Mouse (Mus musculus) gastrocnemius, adult 18-20 months (tissue): ENCODE measurements around the gene Lgi1. TPM values are rescaled to one million over a fixed set of nuclear protein-coding genes. Genes with fewer than 3 reads are reported as not detected.

Experiments used
- total RNA-seq, 2 experiments: library from RNA; stranded (reverse); gene quantifications; 2 replicates each; pipeline ENCODE4 v1.2.3; 2021

Gene Lgi1
- total RNA-seq, 2 experiments from 2014 or later = 4.3 to 6.8 TPM

Other genes starting within 250 kb of the Lgi1 start
- gene Myof, start 221.0 kb upstream of the Lgi1 start, total RNA-seq = 1 to 10 TPM; 4.1 to 5.3 TPM
- gene Cep55, start 209.5 kb upstream of the Lgi1 start, total RNA-seq = not detected
- not detected for gene Ffar4, start 167.5 kb upstream of the Lgi1 start, total RNA-seq
- gene Rbp4, start 139.3 kb upstream of the Lgi1 start, total RNA-seq = 1 to 10 TPM; 1.2 to 5.1 TPM
- not detected for gene Pde6c, start 131.8 kb upstream of the Lgi1 start, total RNA-seq
- gene Fra10ac1, start 40.4 kb upstream of the Lgi1 start, total RNA-seq = 10 to 100 TPM; 11.6 to 12.1 TPM
- gene Slc35g1, start 131.4 kb downstream of the Lgi1 start, total RNA-seq = 1 to 10 TPM; 1.7 to 2.0 TPM
- gene Plce1, start 216.6 kb downstream of the Lgi1 start, total RNA-seq = 1 to 10 TPM; 4.5 to 6.0 TPM